Mouse (Mus musculus): Measurements from ENCODE around the gene Wars2. TPM values are rescaled to one million over a fixed set of nuclear protein-coding genes. Genes with fewer than 3 reads are reported as not detected.

Gene Wars2
- total RNA-seq, 2 experiments from 2014 or later, result 7.1 to 7.6 TPM

GRCm38 (mm10) chr3:99184373-99184772 is 43.5 kb downstream of the Wars2 start:
- intact Hi-C loops (cut with DNase I), result no loop called here
- DNase-seq, result peak; percentile 13

GRCm38 (mm10) chr3:99188097-99188496 is 47.2 kb downstream of the Wars2 start:
- intact Hi-C loops (cut with DNase I), result no loop called here
- no peak for DNase-seq

- intact Hi-C loops (cut with DNase I), result no loop called here
- DNase-seq, result no peak
Observed at GRCm38 (mm10) chr3:99193576-99193975, 52.7 kb downstream of the Wars2 start.

GRCm38 (mm10) chr3:99203331-99203730 is 62.5 kb downstream of the Wars2 start:
- intact Hi-C loops (cut with DNase I), result no loop called here
- no peak for DNase-seq

- intact Hi-C loops (cut with DNase I), result no loop called here
- DNase-seq, result no peak
Observed at GRCm38 (mm10) chr3:99208416-99208815, 67.5 kb downstream of the Wars2 start.

GRCm38 (mm10) chr3:99211105-99211698 is 70.3 kb downstream of the Wars2 start:
- intact Hi-C loops (cut with DNase I), result no loop called here
- DNase-seq, result no peak

GRCm38 (mm10) chr3:99227807-99228206 is 86.9 kb downstream of the Wars2 start:
- intact Hi-C loops (cut with DNase I), result no loop called here
- DNase-seq, result no peak

- DNase-seq, result peak; percentile 51
- intact Hi-C loops (cut with DNase I), result loop anchor here (5.0 kb wide), 1 partner anchor 704 kb away; no protein-coding TSS in a partner anchor
Observed at GRCm38 (mm10) chr3:99233393-99234318, 92.8 kb downstream of the Wars2 start.

GRCm38 (mm10) chr3:99234319-99234869 is 93.5 kb downstream of the Wars2 start:
- DNase-seq, result no peak
- intact Hi-C loops (cut with DNase I), result loop anchor here (5.0 kb wide), 1 partner anchor 703 kb away; no protein-coding TSS in a partner anchor

- intact Hi-C loops (cut with DNase I), result no loop called here
- DNase-seq, result no peak
Observed at GRCm38 (mm10) chr3:99235116-99235803, 94.4 kb downstream of the Wars2 start.

- DNase-seq, result no peak
- intact Hi-C loops (cut with DNase I), result no loop called here
Observed at GRCm38 (mm10) chr3:99235804-99236755, 95.2 kb downstream of the Wars2 start.

- intact Hi-C loops (cut with DNase I), result no loop called here
- DNase-seq, result no peak
Observed at GRCm38 (mm10) chr3:99238691-99239090, 97.8 kb downstream of the Wars2 start.

GRCm38 (mm10) chr3:99239301-99240045 is 98.6 kb downstream of the Wars2 start:
- intact Hi-C loops (cut with DNase I), result loop anchor here (10.0 kb wide), 1 partner anchor 345 kb away; the partner anchor contains the start of gene Hao2
- DNase-seq, result no peak

- intact Hi-C loops (cut with DNase I), result loop anchor here (10.0 kb wide), 1 partner anchor 345 kb away; the partner anchor contains the start of gene Hao2
Observed at GRCm38 (mm10) chr3:99240213-99240720, 99.4 kb downstream of the Wars2 start, which contains the start of gene Tbx15. Tbx15 (plus strand) TSS chr3:99240381.

GRCm38 (mm10) chr3:99240811-99241738 is 100.2 kb downstream of the Wars2 start:
- intact Hi-C loops (cut with DNase I), result loop anchor here (10.0 kb wide), 1 partner anchor 346 kb away; the partner anchor contains the start of gene Hao2
- DNase-seq, result no peak

More at GRCm38 (mm10) chr3:99240213-99240720, 99.4 kb downstream of the Wars2 start, which contains the start of gene Tbx15:
- no peak for DNase-seq

GRCm38 (mm10) chr3:99242481-99242880 is 101.6 kb downstream of the Wars2 start:
- no peak for DNase-seq
- intact Hi-C loops (cut with DNase I), result loop anchor here (10.0 kb wide), 1 partner anchor 348 kb away; the partner anchor contains the start of gene Hao2

GRCm38 (mm10) chr3:99245341-99245740 is 104.5 kb downstream of the Wars2 start:
- no peak for DNase-seq
- intact Hi-C loops (cut with DNase I), result loop anchor here (10.0 kb wide), 1 partner anchor 351 kb away; the partner anchor contains the start of gene Hao2
